In genomic region chr19:21713260-21714031, GRCm38 (mm10) we compare ENCODE assay signal across 8 mouse cellular contexts.
DNase-seq lines count a peak whose midpoint lies in the region; ATAC-seq and TF ChIP-seq lines count a peak whose summit lies in the region.

No protein-coding gene starts in this region.

- no peak overlapping the region for H3K4me2 ChIP-seq in forebrain, postnatal 0 days (ENCODE audit: low read depth)
- no peak overlapping the region for H3K4me2 ChIP-seq in forebrain, embryonic 13.5 days
- peak overlapping the region; percentile 45 for H3K4me2 ChIP-seq in liver, postnatal 0 days (ENCODE audit: low read depth, low read length)

- H3K9ac ChIP-seq in forebrain, postnatal 0 days: no peak overlapping the region
- H3K9ac ChIP-seq in forebrain, embryonic 13.5 days: no peak overlapping the region
- H3K9ac ChIP-seq in liver, postnatal 0 days (replicated peaks): no peak overlapping the region

- H3K27me3 ChIP-seq in forebrain, postnatal 0 days (ENCODE audit: insufficient read depth, low read length): no peaks in the 10 kb centered on the region
- H3K27me3 ChIP-seq in forebrain, embryonic 13.5 days: no peaks in the 10 kb centered on the region
- no peaks in the 10 kb centered on the region for H3K27me3 ChIP-seq in liver, postnatal 0 days (ENCODE audit: insufficient read depth, low read length)
- H3K27me3 ChIP-seq in spleen, adult 2 months (ENCODE audit: control insufficient read depth, insufficient read depth, low read length): no peaks in the 10 kb centered on the region

- TF ChIP-seq EP300 in liver, postnatal 0 days (IDR thresholded peaks at IDR 0.05; ENCODE audit: low read depth): no peak

- no peak for DNase-seq in forebrain, postnatal 0 days
- DNase-seq in 3T3-L1 (ENCODE audit: low read depth, low spot score): peak; percentile 53
- peak; percentile 40 for DNase-seq in adrenal gland, postnatal 25 days
- DNase-seq in liver, postnatal 0 days: no peak
- peak; percentile 79 to 85 for DNase-seq in spleen, adult 2 months (ENCODE audit: low read depth in 1 of 2, low spot score in 2 of 2)
- DNase-seq in right cerebral cortex, postnatal 36 days (ENCODE audit: low spot score in 2 of 2): no peak

- peak; percentile 77 for TF ChIP-seq POLR2A in spleen, adult 2 months (IDR thresholded peaks at IDR 0.05; ENCODE audit: low read depth, low read length)

- no peaks in the 10 kb centered on the region for H3K36me3 ChIP-seq in forebrain, postnatal 0 days (ENCODE audit: insufficient read depth)
- H3K36me3 ChIP-seq in forebrain, embryonic 13.5 days (ENCODE audit: poor library complexity, severe bottlenecking): no peaks in the 10 kb centered on the region
- H3K36me3 ChIP-seq in liver, postnatal 0 days (replicated peaks; ENCODE audit: insufficient read depth, low read length): no peaks in the 10 kb centered on the region
- H3K36me3 ChIP-seq in spleen, adult 2 months (ENCODE audit: control insufficient read depth, insufficient read depth, low read length): no peaks in the 10 kb centered on the region; the same call in 1 of the 2 replicates

- no peaks in the 10 kb centered on the region for H3K4me1 ChIP-seq in forebrain, postnatal 0 days (ENCODE audit: insufficient read depth)
- no peaks in the 10 kb centered on the region for H3K4me1 ChIP-seq in forebrain, embryonic 13.5 days
- H3K4me1 ChIP-seq in liver, postnatal 0 days (ENCODE audit: insufficient read depth): 0 out of 2 replicates have a peak, but pooled peaks cover 2% of the 10 kb centered on the region
- peaks cover 13% of the 10 kb centered on the region; the same call in 1 of the 2 replicates for H3K4me1 ChIP-seq in spleen, adult 2 months (ENCODE audit: control insufficient read depth, insufficient read depth, insufficient read length)

- 74% methylated on average over 3 of the region's 3 CpGs for WGBS in forebrain, postnatal 0 days
- WGBS in forebrain, embryonic 13.5 days: 80% methylated on average over 3 of the region's 3 CpGs
- WGBS in liver, postnatal 0 days (ENCODE audit: insufficient replicate concordance): 39% methylated on average over 3 of the region's 3 CpGs
- WGBS in spleen, adult 2 months: 15% methylated on average over 3 of the region's 3 CpGs

- no peak for TF ChIP-seq CTCF in forebrain, postnatal 0 days (IDR thresholded peaks at IDR 0.05; ENCODE audit: low read depth)
- TF ChIP-seq CTCF in liver, postnatal 0 days (IDR thresholded peaks at IDR 0.05; ENCODE audit: low read depth): no peak
- TF ChIP-seq CTCF in spleen, adult 2 months (IDR thresholded peaks at IDR 0.05; ENCODE audit: extremely low read depth, insufficient read depth, insufficient read length, insufficient replicate concordance): no peak

- peak; percentile 47 for ATAC-seq in forebrain, postnatal 0 days
- no peak for ATAC-seq in forebrain, embryonic 13.5 days
- peak; percentile 88 for ATAC-seq in granulocyte monocyte progenitor cell, adult 5-6 weeks (replicated peaks; ENCODE audit: poor library complexity, severe bottlenecking)
- peak; percentile 54; the same call in 1 of the 2 replicates for ATAC-seq in liver, postnatal 0 days

- H3K9me3 ChIP-seq in forebrain, postnatal 0 days (ENCODE audit: low read length): no peaks in the 10 kb centered on the region
- H3K9me3 ChIP-seq in forebrain, embryonic 13.5 days (replicated peaks): no peaks in the 10 kb centered on the region
- H3K9me3 ChIP-seq in liver, postnatal 0 days (ENCODE audit: low read length): no peaks in the 10 kb centered on the region

- no peak overlapping the region for H3K27ac ChIP-seq in forebrain, postnatal 0 days (ENCODE audit: low read depth, low read length)
- no peak overlapping the region for H3K27ac ChIP-seq in forebrain, embryonic 13.5 days
- H3K27ac ChIP-seq in liver, postnatal 0 days (ENCODE audit: low read depth): peak overlapping the region; percentile 51; the same call in 1 of the 2 replicates
- H3K27ac ChIP-seq in spleen, adult 2 months (ENCODE audit: insufficient read depth, low read length): peak overlapping the region; percentile 86

- H3K4me3 ChIP-seq in forebrain, postnatal 0 days (ENCODE audit: low read depth, low read length): no peak overlapping the region
- H3K4me3 ChIP-seq in forebrain, embryonic 13.5 days: no peak overlapping the region
- H3K4me3 ChIP-seq in liver, postnatal 0 days (ENCODE audit: low read depth, low read length): peak overlapping the region; percentile 21; the same call in 1 of the 2 replicates
- peak overlapping the region; percentile 66 for H3K4me3 ChIP-seq in spleen, adult 2 months (ENCODE audit: extremely low read depth, insufficient read depth, insufficient read length)

Comparison
In these comparisons a context has a peak if more than half of its experiments do, and no peak if none do; other contexts are left out.
1. DNase-seq: peak in 3T3-L1 (single experiment), adrenal gland, postnatal 25 days (single experiment) and spleen, adult 2 months (2 of 2); none in forebrain, postnatal 0 days (single experiment), liver, postnatal 0 days (single experiment) and right cerebral cortex, postnatal 36 days (0 of 2).
2. H3K27ac ChIP-seq: peak in liver, postnatal 0 days (single experiment) and spleen, adult 2 months (single experiment); none in forebrain, postnatal 0 days (single experiment) and forebrain, embryonic 13.5 days (single experiment).
3. H3K4me3 ChIP-seq: peak in liver, postnatal 0 days (single experiment) and spleen, adult 2 months (single experiment); none in forebrain, postnatal 0 days (single experiment) and forebrain, embryonic 13.5 days (single experiment).